Mouse (Mus musculus): ENCODE results near the gene Itpka. TPM values are rescaled to one million over a fixed set of nuclear protein-coding genes. Genes with fewer than 3 reads are reported as not detected.
A peak's percentile ranks its signal among the peaks of the same experiment; 100 is the strongest.

Itpka gene
- total and polyA plus RNA-seq, 2 experiments from 2014 or later, result 0.50 to 1.00 TPM

GRCm38 (mm10) chr2:119763924-119764323, 21.8 kb downstream of the Itpka start:
- ATAC-seq (ENCODE audit: insufficient read depth, low read depth), result no peak
- no peak for TF ChIP-seq CTCF (IDR thresholded peaks at IDR 0.05; ENCODE audit: low read depth)
- no peak for TF ChIP-seq EP300 (IDR thresholded peaks at IDR 0.05; ENCODE audit: low read depth)

GRCm38 (mm10) chr2:119767246-119767645, 25.1 kb downstream of the Itpka start:
- Histone ChIP-seq H3K4me3 (ENCODE audit: low read depth, low read length) (no peak overlapping the region), H3K4me2 (ENCODE audit: low read depth, low read length) (no peak overlapping the region), H3K27me3 (ENCODE audit: control insufficient read depth, insufficient read depth, low read length) (no peaks in the 10 kb centered on the region), H3K36me3 (replicated peaks; ENCODE audit: control insufficient read depth, insufficient read depth, low read length) (peaks cover 56% of the 10 kb centered on the region), H3K9me3 (replicated peaks; ENCODE audit: control insufficient read depth, low read length) (no peaks in the 10 kb centered on the region), H3K27ac (ENCODE audit: low read depth) (no peak overlapping the region), H3K9ac (replicated peaks; ENCODE audit: low read depth, low read length) (no peak overlapping the region), H3K4me1 (ENCODE audit: control insufficient read depth, insufficient read depth) (no peaks in the 10 kb centered on the region)
- no peak for DNase-seq (ENCODE audit: low spot score)
- TF ChIP-seq CTCF (IDR thresholded peaks at IDR 0.05; ENCODE audit: low read depth), result peak; percentile 24
- no peak for TF ChIP-seq EP300 (IDR thresholded peaks at IDR 0.05; ENCODE audit: low read depth)
- no peak for ATAC-seq (ENCODE audit: insufficient read depth, low read depth)
- 93% methylated on average over 6 of the region's 6 CpGs for WGBS

More at GRCm38 (mm10) chr2:119763924-119764323, 21.8 kb downstream of the Itpka start:
- no peak overlapping the region for H3K4me3 ChIP-seq (ENCODE audit: low read depth, low read length)
- H3K27ac ChIP-seq (ENCODE audit: low read depth), result no peak overlapping the region
- no peak overlapping the region for H3K4me2 ChIP-seq (ENCODE audit: low read depth, low read length)
- peaks cover 30% of the 10 kb centered on the region for H3K36me3 ChIP-seq (replicated peaks; ENCODE audit: control insufficient read depth, insufficient read depth, low read length)
- H3K9ac ChIP-seq (replicated peaks; ENCODE audit: low read depth, low read length), result no peak overlapping the region
- no peaks in the 10 kb centered on the region for H3K9me3 ChIP-seq (replicated peaks; ENCODE audit: control insufficient read depth, low read length)
- 46% methylated on average over 4 of the region's 4 CpGs for WGBS
- no peak for DNase-seq (ENCODE audit: low spot score)
- peaks cover 21% of the 10 kb centered on the region for H3K27me3 ChIP-seq (ENCODE audit: control insufficient read depth, insufficient read depth, low read length)
- H3K4me1 ChIP-seq (ENCODE audit: control insufficient read depth, insufficient read depth), result no peaks in the 10 kb centered on the region

DNA sequence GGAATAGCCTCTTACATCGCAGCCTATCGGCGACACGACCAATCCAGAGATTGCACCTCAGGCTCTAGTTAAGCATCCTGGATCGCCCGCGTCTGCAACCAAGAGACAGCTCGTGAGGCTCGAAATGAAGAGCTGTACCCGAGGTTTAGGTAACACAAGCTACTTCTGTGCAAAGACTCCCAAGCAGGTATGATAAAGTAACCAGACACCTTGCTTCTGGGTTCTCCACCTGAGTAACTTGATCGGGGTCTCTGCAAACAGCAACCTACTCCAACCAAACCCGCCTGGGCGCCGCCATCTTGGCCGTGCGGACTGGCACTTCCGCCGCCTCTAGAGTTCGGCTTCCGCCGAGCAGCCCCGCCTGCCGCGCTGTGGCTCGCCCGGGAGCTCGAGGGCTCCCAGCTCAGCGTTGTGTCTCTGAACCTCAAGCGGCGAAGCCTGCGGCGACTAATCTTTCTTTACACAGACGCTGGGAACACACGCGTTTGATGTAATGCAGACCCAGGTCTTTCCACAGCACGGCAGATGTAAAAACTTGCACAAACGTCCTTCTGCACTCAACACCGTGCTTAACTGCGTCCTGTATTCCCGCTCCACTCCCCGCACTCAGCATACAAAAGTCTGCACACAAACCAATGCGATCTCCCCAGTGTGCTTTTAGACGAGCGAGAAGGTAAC, 45.2 kb downstream of the Itpka start, which contains the start of gene Rpap1:
TSS of gene Rpap1 (minus strand) at position 332 of the 678 bp plus-strand sequence.
- Histone ChIP-seq H3K36me3 (replicated peaks; ENCODE audit: control insufficient read depth, insufficient read depth, low read length) (peaks cover 9% of the 10 kb centered on the region), H3K27ac (ENCODE audit: low read depth) (peak within 1 kb of the TSS; percentile 70), H3K4me1 (ENCODE audit: control insufficient read depth, insufficient read depth) (no peaks in the 10 kb centered on the region), H3K4me2 (ENCODE audit: low read depth, low read length) (peak within 1 kb of the TSS; percentile 85), H3K9me3 (replicated peaks; ENCODE audit: control insufficient read depth, low read length) (no peaks in the 10 kb centered on the region), H3K9ac (replicated peaks; ENCODE audit: low read depth, low read length) (peak within 1 kb of the TSS; percentile 58), H3K27me3 (ENCODE audit: control insufficient read depth, insufficient read depth, low read length) (no peaks in the 10 kb centered on the region), H3K4me3 (ENCODE audit: low read depth, low read length) (peak within 1 kb of the TSS; percentile 66)
- ATAC-seq (ENCODE audit: insufficient read depth, low read depth) (peak; percentile 93), DNase-seq (ENCODE audit: low spot score) (peak; percentile 77)
- under 1% methylated on average over 44 of the region's 44 CpGs for WGBS
- TF ChIP-seq EP300 (IDR thresholded peaks at IDR 0.05; ENCODE audit: low read depth), result no peak
- TF ChIP-seq CTCF (IDR thresholded peaks at IDR 0.05; ENCODE audit: low read depth), result no peak

DNA sequence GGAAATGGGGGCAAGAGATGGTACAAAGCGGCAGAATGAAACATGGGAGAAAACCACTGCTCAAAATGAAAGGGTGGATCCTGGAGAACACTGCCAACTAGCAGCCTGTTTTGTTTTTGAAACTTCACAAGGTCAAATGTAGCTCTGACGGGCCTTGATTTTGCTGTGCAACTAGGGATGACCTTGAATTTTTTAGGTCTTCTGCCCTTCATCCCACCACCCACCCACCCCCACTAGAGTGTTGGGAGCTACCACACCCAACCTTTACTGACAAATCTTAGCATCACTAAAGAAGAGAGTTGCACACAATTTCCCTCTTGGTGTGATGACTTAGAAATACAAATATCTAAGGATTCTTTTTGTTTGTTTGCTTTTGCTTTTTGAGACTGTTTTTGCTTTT, 47.9 kb downstream of the Itpka start:
- Histone ChIP-seq H3K4me3 (ENCODE audit: low read depth, low read length) (no peak overlapping the region), H3K9ac (replicated peaks; ENCODE audit: low read depth, low read length) (no peak overlapping the region), H3K4me2 (ENCODE audit: low read depth, low read length) (no peak overlapping the region), H3K4me1 (ENCODE audit: control insufficient read depth, insufficient read depth) (no peaks in the 10 kb centered on the region), H3K36me3 (replicated peaks; ENCODE audit: control insufficient read depth, insufficient read depth, low read length) (no peaks in the 10 kb centered on the region; the same call in 1 of the 2 replicates), H3K27ac (ENCODE audit: low read depth) (no peak overlapping the region), H3K9me3 (replicated peaks; ENCODE audit: control insufficient read depth, low read length) (no peaks in the 10 kb centered on the region), H3K27me3 (ENCODE audit: control insufficient read depth, insufficient read depth, low read length) (no peaks in the 10 kb centered on the region)
- ATAC-seq (ENCODE audit: insufficient read depth, low read depth), result no peak
- no peak for DNase-seq (ENCODE audit: low spot score)
- TF ChIP-seq CTCF (IDR thresholded peaks at IDR 0.05; ENCODE audit: low read depth) (no peak), EP300 (IDR thresholded peaks at IDR 0.05; ENCODE audit: low read depth) (no peak)
- WGBS, result 70% methylated on average over 2 of the region's 2 CpGs

DNA sequence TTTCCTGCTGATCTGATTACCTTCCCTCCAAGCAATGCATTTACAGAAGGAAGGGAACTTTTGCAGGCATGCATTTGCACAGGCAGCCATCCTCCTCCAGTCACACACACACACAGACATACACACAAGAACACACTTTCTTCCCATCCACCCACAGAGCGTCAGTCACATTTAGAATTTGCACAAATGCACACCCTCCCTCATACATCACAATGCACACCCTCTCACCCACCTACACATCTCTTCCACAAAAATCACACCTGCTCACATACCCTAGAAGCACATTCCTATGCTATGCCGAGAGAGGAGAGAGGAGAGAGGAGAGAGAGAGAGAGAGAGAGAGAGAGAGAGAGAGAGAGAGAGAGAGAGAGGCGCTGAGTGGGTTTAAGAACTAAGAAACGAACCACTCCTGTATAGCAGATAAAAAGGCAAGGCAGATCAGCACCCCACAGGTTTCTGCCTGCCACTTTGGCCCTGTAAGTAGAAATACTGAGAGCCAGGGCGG, 55.2 kb downstream of the Itpka start, which contains the start of gene Tyro3:
TSS of gene Tyro3 (plus strand) at position 455 of the 505 bp plus-strand sequence.
- Histone ChIP-seq H3K27ac (ENCODE audit: low read depth) (peak within 1 kb of the TSS; percentile 58), H3K27me3 (ENCODE audit: control insufficient read depth, insufficient read depth, low read length) (peaks cover 4% of the 10 kb centered on the region; the same call in 1 of the 2 replicates), H3K36me3 (replicated peaks; ENCODE audit: control insufficient read depth, insufficient read depth, low read length) (no peaks in the 10 kb centered on the region), H3K4me2 (ENCODE audit: low read depth, low read length) (peak within 1 kb of the TSS; percentile 100), H3K4me1 (ENCODE audit: control insufficient read depth, insufficient read depth) (peaks cover 16% of the 10 kb centered on the region), H3K4me3 (ENCODE audit: low read depth, low read length) (peak within 1 kb of the TSS; percentile 10; the same call in 1 of the 2 replicates), H3K9ac (replicated peaks; ENCODE audit: low read depth, low read length) (no peak within 1 kb of the TSS), H3K9me3 (replicated peaks; ENCODE audit: control insufficient read depth, low read length) (no peaks in the 10 kb centered on the region)
- ATAC-seq (ENCODE audit: insufficient read depth, low read depth) (no peak), DNase-seq (ENCODE audit: low spot score) (no peak)
- 47% methylated on average over 5 of the region's 5 CpGs for whole genome bisulfite sequencing
- TF ChIP-seq CTCF (IDR thresholded peaks at IDR 0.05; ENCODE audit: low read depth) (no peak), EP300 (IDR thresholded peaks at IDR 0.05; ENCODE audit: low read depth) (no peak)

Data from heart, postnatal 0 days (tissue).